Mouse (Mus musculus) kidney, postnatal 0 days (tissue): ENCODE measurements at regions not wholly inside any gene's neighbourhood (a gene's known extent, or its start where the extent isn't known, plus 50 kb on each side); places are given as distances from the start of the nearest gene placed in this dataset.

Experiments
- ATAC-seq: fragments of 200-750 bp; cut with Nextera tagmentation; replicated peaks from 2 replicates; pipeline ENCODE4 v1.8.0; 2017; ENCODE audit warnings: low read depth, moderate number of reproducible peaks, moderate TSS enrichment, moderate library complexity; ENCODE audit not compliant: low FRiP score
- DNase-seq: peaks from one replicate; pipeline ENCODE4 v3.0.0-alpha.2; 2016; ENCODE audit warnings: low spot score
- H3K27ac ChIP-seq: fragments of 300-500 bp; sonication (generic); 2 replicates; pipeline ENCODE4 v1.5.1; 2014; ENCODE audit warnings: mild to moderate bottlenecking
- H3K27me3 ChIP-seq: fragments of 300-500 bp; sonication (generic); 2 replicates; pipeline ENCODE4 v1.6.1; 2014; ENCODE audit warnings: low read length, mixed read lengths; ENCODE audit not compliant: insufficient read depth
- H3K36me3 ChIP-seq: fragments of 300-500 bp; sonication (generic); 2 replicates; pipeline ENCODE4 v1.6.1; 2014; ENCODE audit warnings: low read length, mixed read lengths; ENCODE audit not compliant: insufficient read depth
- H3K4me1 ChIP-seq: fragments of 300-500 bp; sonication (generic); replicated peaks from 2 replicates; pipeline ENCODE4 v1.6.1; 2014; ENCODE audit warnings: antibody characterized with exemption, low read length, mixed read lengths; ENCODE audit not compliant: insufficient read depth
- H3K4me2 ChIP-seq: fragments of 300-500 bp; sonication (generic); 2 replicates; pipeline ENCODE4 v1.6.1; 2014; ENCODE audit warnings: mild to moderate bottlenecking, low read length, moderate library complexity, mixed read lengths
- H3K4me3 ChIP-seq: fragments of 300-500 bp; sonication (generic); replicated peaks from 2 replicates; pipeline ENCODE4 v1.5.1; 2014; ENCODE audit warnings: low read depth, low read length
- H3K9ac ChIP-seq: fragments of 300-500 bp; sonication (generic); 2 replicates; pipeline ENCODE4 v1.6.1; 2014; ENCODE audit warnings: low read depth, low read length
- H3K9me3 ChIP-seq: fragments of 300-500 bp; sonication (generic); replicated peaks from 2 replicates; pipeline ENCODE4 v1.6.1; 2016; ENCODE audit warnings: low read length, inconsistent platforms, mixed read lengths
- CTCF ChIP-seq: IDR thresholded peaks from 2 replicates; pipeline ENCODE4 v1.5.1; 2016; ENCODE audit warnings: antibody characterized with exemption, low read depth, mild to moderate bottlenecking, moderate library complexity
- WGBS: fragments of 180-500 bp; shearing (Covaris S2); extraction: QIAGEN DNeasy Blood & Tissue Kit; methylation state at CpG from one replicate; pipeline ENCODE4 v1.1.7; 2014; 5-methylcytosine and 5-hydroxymethylcytosine counted together

DNA sequence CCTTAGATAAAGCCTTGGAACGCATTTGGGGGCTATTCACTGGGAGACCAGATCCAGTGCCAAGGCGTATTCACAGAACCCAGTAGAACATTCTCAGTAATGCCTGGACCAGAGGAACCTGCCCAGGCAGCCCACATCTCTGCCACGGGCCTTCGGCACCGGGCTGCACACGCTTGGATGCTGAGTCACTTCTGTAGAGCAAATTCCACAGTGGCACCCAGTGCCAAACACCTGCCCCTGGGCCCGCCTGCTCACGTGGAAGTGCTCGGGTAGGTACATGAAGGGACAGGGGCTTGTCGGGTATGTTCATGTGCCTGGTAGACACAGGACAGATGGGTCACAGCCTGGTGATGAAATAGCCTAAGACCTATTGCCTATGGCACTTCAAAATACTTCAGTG is 152.8 kb downstream of the Dll1 start:
- no peak for ATAC-seq
- H3K9ac ChIP-seq, result no peak overlapping the region
- H3K4me2 ChIP-seq, result no peak overlapping the region
- no peak overlapping the region for H3K27ac ChIP-seq
- H3K4me1 ChIP-seq, result no peaks in the 10 kb centered on the region
- TF ChIP-seq CTCF, result no peak
- no peaks in the 10 kb centered on the region for H3K36me3 ChIP-seq
- 93% methylated on average over 10 of the region's 10 CpGs for WGBS
- H3K4me3 ChIP-seq, result no peak overlapping the region
- DNase-seq, result no peak
- H3K27me3 ChIP-seq, result no peaks in the 10 kb centered on the region
- no peaks in the 10 kb centered on the region for H3K9me3 ChIP-seq

DNA sequence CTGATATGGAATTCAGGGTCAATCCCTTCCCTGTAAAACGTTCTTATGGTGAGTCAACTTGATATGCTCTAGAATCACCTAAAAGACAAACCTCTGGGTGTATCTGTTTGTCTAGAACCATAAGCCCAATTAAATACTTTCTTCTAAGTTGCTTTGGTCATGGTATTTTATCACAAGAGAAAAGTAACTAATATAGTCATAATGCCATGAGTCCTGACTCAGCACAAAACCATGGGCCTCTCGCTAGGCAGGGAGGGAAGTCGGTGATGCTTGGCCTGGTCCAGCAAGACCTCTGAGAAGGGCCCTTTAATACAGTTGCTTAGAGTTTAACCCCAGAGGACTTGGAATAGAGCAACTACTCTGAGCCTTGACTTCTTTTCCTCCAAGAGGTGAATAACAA is 153.7 kb downstream of the Dll1 start:
- Histone ChIP-seq H3K9ac (no peak overlapping the region), H3K27ac (no peak overlapping the region), H3K4me3 (no peak overlapping the region), H3K27me3 (no peaks in the 10 kb centered on the region), H3K36me3 (no peaks in the 10 kb centered on the region), H3K9me3 (no peaks in the 10 kb centered on the region), H3K4me1 (no peaks in the 10 kb centered on the region), H3K4me2 (no peak overlapping the region)
- no peak for TF ChIP-seq CTCF
- 72% methylated on average over 3 of the region's 3 CpGs for WGBS
- ATAC-seq (no peak), DNase-seq (no peak)

- Histone ChIP-seq H3K9ac (no peak overlapping the region), H3K4me2 (no peak overlapping the region), H3K36me3 (no peaks in the 10 kb centered on the region), H3K4me1 (no peaks in the 10 kb centered on the region), H3K9me3 (no peaks in the 10 kb centered on the region), H3K27me3 (no peaks in the 10 kb centered on the region), H3K27ac (no peak overlapping the region), H3K4me3 (no peak overlapping the region)
- ATAC-seq, result no peak
- no peak for TF ChIP-seq CTCF
- DNase-seq, result no peak
- 86% methylated on average over 1 of the region's 1 CpGs for WGBS
Measured at GRCm38 (mm10) chr17:15214157-15214685, 162.5 kb downstream of the Dll1 start.

GRCm38 (mm10) chr17:15208808-15209173 is 167.5 kb upstream of the Gm3448 start:
- Histone ChIP-seq H3K4me3 (no peak overlapping the region), H3K27me3 (no peaks in the 10 kb centered on the region), H3K36me3 (no peaks in the 10 kb centered on the region), H3K9me3 (no peaks in the 10 kb centered on the region), H3K27ac (no peak overlapping the region), H3K9ac (no peak overlapping the region), H3K4me2 (peak overlapping the region; percentile 57; the same call in 1 of the 2 replicates), H3K4me1 (peaks cover 7% of the 10 kb centered on the region)
- DNase-seq (no peak), ATAC-seq (no peak)
- 59% methylated on average over 3 of the region's 3 CpGs for WGBS
- TF ChIP-seq CTCF, result no peak

GRCm38 (mm10) chr17:15208030-15208807 is 166.9 kb upstream of the Gm3448 start:
- Histone ChIP-seq H3K27me3 (no peaks in the 10 kb centered on the region), H3K9me3 (no peaks in the 10 kb centered on the region), H3K36me3 (no peaks in the 10 kb centered on the region), H3K4me1 (peaks cover 7% of the 10 kb centered on the region), H3K9ac (0 out of 2 replicates have a peak overlapping the region, but pooled peaks have one; percentile 31), H3K4me2 (peak overlapping the region; percentile 57), H3K27ac (no peak overlapping the region), H3K4me3 (peak overlapping the region; percentile 29)
- DNase-seq, result peak; percentile 60
- TF ChIP-seq CTCF, result no peak
- ATAC-seq, result 0 out of 2 replicates have a peak, but pooled peaks have one; percentile 63
- 8% methylated on average over 19 of the region's 19 CpGs for WGBS

DNA sequence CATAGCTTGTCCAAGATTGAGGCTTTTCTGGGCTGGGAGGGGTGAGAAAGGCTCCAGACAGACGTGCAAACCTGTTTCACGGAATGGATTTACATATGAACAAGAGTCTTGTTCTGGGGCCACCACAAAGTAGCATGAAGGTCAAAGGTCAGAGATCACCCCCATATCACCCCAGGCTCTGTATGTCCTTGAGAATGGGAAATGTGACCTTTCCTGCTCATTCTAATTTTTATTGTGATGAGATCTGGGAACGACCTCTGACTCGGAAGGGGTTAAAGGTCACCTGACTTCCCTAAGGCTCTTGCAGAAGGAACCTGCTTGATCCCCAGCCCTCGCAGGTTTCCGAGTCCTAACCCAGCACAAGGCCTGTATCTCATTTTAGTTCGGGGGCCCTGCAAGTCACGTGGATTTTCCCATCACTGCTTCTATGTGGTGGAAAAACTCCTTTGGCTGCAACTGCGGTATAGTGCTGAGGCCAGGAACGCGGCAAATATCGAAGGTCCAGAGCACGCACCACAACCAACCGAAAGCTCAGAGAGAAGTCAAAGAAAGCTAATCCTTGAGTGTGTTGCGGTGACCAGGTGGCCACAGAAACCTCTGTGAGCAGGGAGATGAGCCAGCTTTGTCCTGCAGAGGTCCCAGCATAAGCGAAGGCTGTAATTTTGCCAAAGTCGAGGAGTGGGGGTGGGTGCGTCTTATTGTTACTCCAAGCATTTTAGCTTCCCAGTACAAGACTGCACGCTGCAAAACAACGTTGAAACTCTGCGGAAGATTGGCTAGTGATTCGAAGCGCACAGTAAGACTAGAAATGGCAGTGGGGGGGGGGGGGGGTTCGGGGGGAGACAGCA is 166.1 kb upstream of the Gm3448 start:
- no peak overlapping the region for H3K27ac ChIP-seq
- no peaks in the 10 kb centered on the region for H3K9me3 ChIP-seq
- ATAC-seq (0 out of 2 replicates have a peak, but pooled peaks have one; percentile 21), DNase-seq (peak; percentile 15)
- no peak overlapping the region for H3K9ac ChIP-seq
- peak overlapping the region; percentile 57 for H3K4me2 ChIP-seq
- TF ChIP-seq CTCF, result no peak
- H3K27me3 ChIP-seq, result no peaks in the 10 kb centered on the region
- no peaks in the 10 kb centered on the region for H3K36me3 ChIP-seq
- peaks cover 7% of the 10 kb centered on the region for H3K4me1 ChIP-seq
- H3K4me3 ChIP-seq, result peak overlapping the region; percentile 29
- 40% methylated on average over 24 of the region's 24 CpGs for WGBS
